Mouse (Mus musculus) brain, adult 2 months (tissue): ENCODE measurements around the gene March4.

Source experiments
- DNase-seq: peaks from one replicate; pipeline ENCODE4 v3.0.0; 2011; ENCODE audit warnings: low read depth, low spot score

March4 gene

DNA sequence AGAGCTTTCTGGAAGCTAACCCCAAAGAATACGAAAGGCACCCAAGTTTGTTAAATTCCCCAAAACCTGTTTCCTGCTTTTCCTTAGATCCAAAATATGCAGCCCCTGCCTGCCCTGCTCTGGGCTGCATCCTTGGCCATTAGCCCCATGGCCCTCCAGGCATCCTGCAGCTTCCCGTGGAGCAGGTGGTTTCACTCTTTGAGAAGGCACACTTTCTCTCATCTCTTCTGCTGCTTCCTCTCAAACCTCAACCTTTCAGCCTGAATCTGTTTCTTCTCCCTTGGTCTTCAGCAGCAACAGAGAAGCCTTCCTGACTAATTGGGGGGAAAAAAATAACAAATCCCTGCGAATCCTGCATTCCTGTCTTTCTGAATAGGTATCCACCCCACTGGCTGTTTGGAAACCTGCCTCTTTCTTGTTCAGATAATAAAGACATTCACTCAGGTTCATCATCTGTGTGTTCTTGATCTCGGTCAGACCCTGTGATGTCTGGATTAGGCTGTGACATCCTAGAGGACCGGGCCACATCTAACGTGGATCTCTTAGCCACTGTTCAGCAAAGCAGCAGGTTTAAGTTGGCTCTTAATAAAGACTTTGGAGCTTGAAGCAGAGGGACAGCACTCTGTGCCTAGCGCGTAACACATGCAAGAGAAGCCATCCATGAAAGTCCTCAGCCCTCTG, 6.1 kb downstream of the March4 start:
- no peak for DNase-seq

DNA sequence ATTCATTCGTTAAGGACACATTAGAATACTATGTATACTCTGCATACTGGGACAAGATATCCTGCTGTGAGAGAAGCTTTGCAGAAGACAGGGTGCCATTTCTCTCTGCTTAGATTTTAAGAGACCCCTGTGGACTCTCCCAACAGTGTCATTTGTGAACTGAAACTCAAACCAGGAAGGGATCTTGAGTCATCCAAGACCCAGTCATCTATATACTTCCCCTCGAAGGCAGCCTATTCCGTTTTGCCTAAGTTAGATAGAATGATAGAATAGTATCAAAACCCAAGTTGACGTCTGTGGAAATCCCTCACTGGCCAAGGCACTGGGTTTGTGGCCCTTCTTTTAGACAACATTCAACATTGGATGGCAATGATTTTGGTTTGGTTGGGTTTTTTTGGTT, 7.5 kb downstream of the March4 start:
- DNase-seq = no peak

- DNase-seq = no peak
Measured at GRCm38 (mm10) chr1:72523601-72524000, 13.1 kb downstream of the March4 start.

- no peak for DNase-seq
Measured at GRCm38 (mm10) chr1:72510778-72511520, 25.8 kb downstream of the March4 start.

DNA sequence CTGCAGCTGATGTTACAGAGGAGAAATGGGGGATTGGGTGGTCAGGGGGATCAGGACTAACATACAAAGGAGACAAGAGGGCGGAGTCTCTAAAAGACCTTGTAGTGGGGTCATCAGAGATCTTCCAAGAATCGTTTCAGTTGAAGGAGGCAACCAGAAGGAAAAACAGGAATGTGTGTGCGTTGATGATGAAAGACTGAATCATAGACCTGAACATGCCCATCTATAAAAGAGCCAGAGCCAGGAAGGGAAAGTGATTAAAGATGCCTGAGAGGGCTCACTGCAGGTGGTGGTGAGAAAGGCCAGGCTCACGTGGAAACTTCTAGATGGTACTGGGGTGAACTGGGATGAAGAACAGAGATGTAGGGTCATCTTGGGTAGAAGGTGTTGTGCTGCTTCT, 27.2 kb downstream of the March4 start:
- no peak for DNase-seq

GRCm38 (mm10) chr1:72507670-72508069, 29.1 kb downstream of the March4 start:
- no peak for DNase-seq

DNA sequence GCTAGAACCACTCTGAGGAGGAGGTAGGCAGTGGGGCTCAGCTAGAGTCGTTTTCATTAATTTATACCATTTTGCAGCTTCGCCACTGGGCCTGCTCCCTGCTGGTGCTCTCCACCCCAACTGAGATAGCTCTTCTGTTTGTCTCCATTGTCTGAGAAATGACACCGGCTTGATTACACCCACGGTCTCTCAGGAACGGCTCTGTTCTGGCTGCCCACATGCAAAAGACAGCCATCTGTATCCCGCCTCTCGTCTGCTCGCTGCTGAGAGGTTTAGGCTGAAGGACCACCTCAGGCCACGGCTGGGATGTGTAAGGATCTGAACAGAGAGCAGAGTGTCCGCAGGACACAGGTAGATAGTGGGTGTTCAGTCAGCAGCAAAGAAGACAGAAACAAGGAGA, 30.5 kb downstream of the March4 start:
- DNase-seq = peak; percentile 62

- DNase-seq = no peak
Measured at GRCm38 (mm10) chr1:72497609-72498008, 39.1 kb downstream of the March4 start.

DNA sequence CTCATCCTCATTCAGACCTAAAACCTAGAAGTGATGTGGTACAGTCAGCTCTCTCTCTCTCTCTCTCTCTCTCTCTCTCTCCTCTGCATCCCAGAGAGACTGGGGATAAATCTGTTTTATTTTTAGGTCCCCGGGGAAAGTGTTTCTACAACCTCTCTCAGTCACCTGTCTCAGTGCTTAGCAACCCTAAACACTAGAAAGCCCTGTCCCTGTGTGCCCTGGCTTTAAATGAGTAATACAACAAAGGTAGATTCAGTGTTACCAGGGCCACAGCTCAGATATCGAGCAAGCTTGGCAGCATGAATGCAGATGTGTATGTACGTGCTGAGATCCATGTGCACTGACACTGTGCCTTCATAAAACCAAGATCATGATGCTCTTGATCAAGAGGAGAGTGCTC, 43.3 kb downstream of the March4 start:
- DNase-seq = peak; percentile 23

- DNase-seq = peak; percentile 75
Measured at GRCm38 (mm10) chr1:72492666-72493065, 44.1 kb downstream of the March4 start.

DNA sequence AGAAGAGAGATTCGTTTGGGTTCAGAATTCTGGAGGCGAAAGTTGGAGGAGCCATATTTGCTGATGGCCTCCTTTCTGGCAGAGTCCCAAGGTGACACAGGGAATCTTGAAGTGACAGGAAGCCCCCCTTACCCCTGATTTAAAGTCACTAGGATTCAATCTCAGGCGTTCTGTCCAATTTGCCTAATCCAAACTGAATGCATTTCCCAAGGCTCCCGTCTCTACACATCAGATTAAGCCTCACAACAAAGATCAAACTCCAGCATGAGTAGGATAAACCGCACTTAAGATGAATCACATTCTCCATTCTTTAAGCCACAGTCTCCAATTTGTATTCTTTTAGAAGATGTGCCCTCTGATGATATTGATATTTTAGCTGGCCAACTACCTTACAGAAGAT, 45.4 kb downstream of the March4 start:
- no peak for DNase-seq

GRCm38 (mm10) chr1:72490801-72491200, 45.9 kb downstream of the March4 start:
- DNase-seq = no peak

- peak; percentile 36 for DNase-seq
Measured at GRCm38 (mm10) chr1:72490193-72490592, 46.5 kb downstream of the March4 start.

DNA sequence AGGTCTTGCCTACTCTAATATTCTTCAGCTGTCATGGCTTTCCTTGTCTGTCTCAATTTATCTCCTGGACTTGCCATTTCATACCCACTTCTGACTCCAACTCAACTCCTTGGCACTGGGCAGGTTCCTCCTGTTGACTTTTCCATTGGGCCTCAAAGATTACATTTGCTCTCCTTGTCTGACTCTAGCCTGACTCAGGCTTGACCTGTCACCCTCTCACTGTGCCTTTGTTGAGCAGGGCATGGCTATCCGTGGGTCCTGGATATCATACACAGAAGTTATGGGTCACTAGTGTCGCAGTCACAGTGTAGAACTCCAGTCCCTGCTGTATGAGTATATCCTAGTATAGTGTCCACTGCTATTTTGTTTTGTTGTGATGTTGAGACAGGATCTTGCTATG, 60.1 kb downstream of the March4 start:
- no peak for DNase-seq

DNA sequence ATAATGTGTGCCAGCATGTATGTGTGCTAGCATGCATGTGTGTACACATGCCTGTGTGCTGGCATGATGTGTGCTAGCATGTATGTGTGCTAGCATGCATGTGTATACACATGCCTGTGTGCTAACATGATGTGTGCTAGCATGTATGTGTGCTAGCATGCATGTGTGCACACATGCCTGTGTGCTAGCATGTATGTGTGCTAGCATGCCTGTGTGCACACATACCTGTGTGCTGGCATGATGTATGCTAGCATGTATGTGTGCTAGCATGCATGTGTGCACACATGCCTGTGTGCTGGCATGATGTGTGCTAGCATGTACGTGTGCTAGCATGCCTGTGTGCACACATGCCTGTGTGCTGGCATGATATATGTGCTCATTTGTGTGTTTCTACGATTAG, 67.7 kb downstream of the March4 start:
- no peak for DNase-seq

DNA sequence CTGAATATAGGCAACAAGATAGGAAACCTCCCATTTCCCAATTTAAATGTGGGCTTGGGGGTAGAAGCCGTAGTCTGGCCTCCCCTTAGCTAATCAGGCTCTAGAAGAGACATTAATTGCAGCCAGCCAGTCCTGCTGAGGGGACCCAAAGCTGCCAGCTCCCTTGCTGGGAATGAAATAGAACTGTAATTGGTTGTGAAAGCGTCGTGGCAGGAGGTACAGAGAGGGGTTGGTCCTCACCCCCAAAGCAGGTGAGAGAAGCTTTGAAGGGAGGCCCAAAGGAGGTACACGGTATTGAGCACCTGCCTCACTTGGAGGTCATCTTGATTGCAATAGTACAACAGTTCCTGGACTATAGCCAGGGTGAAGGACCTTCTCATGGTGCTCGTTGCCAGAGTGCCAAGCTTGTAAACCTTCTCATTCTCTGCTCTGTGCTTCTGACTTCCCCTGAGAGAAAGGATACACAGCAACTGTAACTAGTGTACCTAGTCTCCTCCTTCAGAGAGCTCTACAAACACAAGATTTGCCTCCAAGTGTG, 68.2 kb downstream of the March4 start:
- DNase-seq = no peak

GRCm38 (mm10) chr1:72464926-72465583, 71.7 kb downstream of the March4 start:
- DNase-seq = peak; percentile 78

GRCm38 (mm10) chr1:72462516-72462915, 74.2 kb downstream of the March4 start:
- no peak for DNase-seq

DNA sequence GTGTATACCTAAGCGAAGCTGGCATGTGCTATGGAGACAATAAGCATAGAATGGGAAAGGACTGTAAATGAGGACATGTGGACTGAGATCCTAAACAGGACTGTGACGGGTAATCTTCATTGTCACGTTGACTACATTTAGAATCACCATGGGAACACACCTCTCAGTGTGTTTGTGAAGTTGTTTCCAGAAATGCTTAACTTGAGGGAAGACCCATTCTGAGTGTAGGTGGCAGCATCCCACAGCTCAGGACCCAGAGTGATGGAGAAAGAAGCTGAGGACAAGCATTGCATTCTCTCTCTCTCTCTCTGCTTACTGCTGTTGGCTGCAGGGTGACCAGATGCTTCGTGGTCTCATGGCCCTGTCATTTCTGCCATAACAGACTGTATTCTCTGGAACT, 79.1 kb downstream of the March4 start:
- DNase-seq = peak; percentile 60

GRCm38 (mm10) chr1:72455923-72456322, 80.8 kb downstream of the March4 start:
- DNase-seq = peak; percentile 45

GRCm38 (mm10) chr1:72454733-72455201, 82.0 kb downstream of the March4 start:
- no peak for DNase-seq

- no peak for DNase-seq
Measured at GRCm38 (mm10) chr1:72452839-72453238, 83.9 kb downstream of the March4 start.
